Mouse (Mus musculus): ENCODE results near the gene Olfr1512. TPM values are rescaled to one million over a fixed set of nuclear protein-coding genes. Genes with fewer than 3 reads are reported as not detected.
A peak's percentile ranks its signal among the peaks of the same experiment; 100 is the strongest.
"Not testable (repeated sequence)": the region's sequence is repeated elsewhere in the genome, so short reads cannot be mapped to it uniquely, and the experiment has no call there.

The Olfr1512 gene
- 0.13 TPM in 1 of 2 replicates, not detected in the other for polyA plus RNA-seq (2015; fragmentation: Nextera tagmentation; extraction: Ambion mirVana)

GRCm38 (mm10) chr14:52379068-52379467 is at the start of gene Olfr1512:
TSS of gene Olfr1512 (minus strand) at chr14:52379168.
- Histone ChIP-seq H3K4me1 (replicated peaks) (no peaks in the 10 kb centered on the region), H3K27me3 (no peaks in the 10 kb centered on the region), H3K9ac (no peak within 1 kb of the TSS), H3K4me2 (no peak within 1 kb of the TSS), H3K9me3 (no peaks in the 10 kb centered on the region), H3K4me3 (no peak within 1 kb of the TSS), H3K36me3 (no peaks in the 10 kb centered on the region), H3K27ac (replicated peaks) (no peak within 1 kb of the TSS)
- WGBS = 72% methylated on average over 2 of the region's 2 CpGs
- ATAC-seq (ENCODE audit: low read depth) = no peak

DNA sequence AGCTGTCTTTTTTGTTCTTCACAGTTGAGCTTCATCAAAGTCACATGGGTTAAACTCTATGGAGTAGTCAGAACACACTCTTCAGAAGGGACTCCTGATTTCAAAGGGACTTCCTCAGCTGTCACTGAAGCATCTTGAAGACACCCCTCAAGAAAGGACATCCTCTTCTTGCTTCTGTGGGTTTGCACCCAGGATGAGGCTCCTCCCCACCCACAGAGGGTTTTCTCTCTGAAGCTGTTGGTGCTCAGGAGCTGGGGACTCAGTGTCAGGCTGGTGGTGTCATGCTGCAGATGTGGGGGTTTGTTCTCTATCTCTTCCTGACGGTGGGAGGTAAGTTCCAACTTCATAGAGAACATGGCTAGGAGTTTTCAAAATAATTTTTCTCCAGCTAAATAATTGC is 48.7 kb upstream of the Olfr1512 start:
- Histone ChIP-seq H3K36me3 (no peaks in the 10 kb centered on the region), H3K9me3 (no peaks in the 10 kb centered on the region), H3K9ac (no peak overlapping the region), H3K4me2 (no peak overlapping the region), H3K4me1 (replicated peaks) (no peaks in the 10 kb centered on the region), H3K27me3 (no peaks in the 10 kb centered on the region), H3K27ac (replicated peaks) (no peak overlapping the region), H3K4me3 (no peak overlapping the region)
- 96% methylated on average over 1 of the region's 1 CpGs for WGBS
- no peak for ATAC-seq (ENCODE audit: low read depth)

GRCm38 (mm10) chr14:52414273-52414672 is 35.3 kb upstream of the Olfr1512 start, which contains the start of gene Olfr1510:
TSS of gene Olfr1510 (minus strand) at chr14:52414373.
- no peaks in the 10 kb centered on the region for H3K9me3 ChIP-seq
- no peak for ATAC-seq (ENCODE audit: low read depth)
- H3K4me1 ChIP-seq (replicated peaks) = no peaks in the 10 kb centered on the region
- H3K4me3 ChIP-seq = no peak within 1 kb of the TSS
- no peak within 1 kb of the TSS for H3K27ac ChIP-seq (replicated peaks)
- H3K27me3 ChIP-seq = no peaks in the 10 kb centered on the region
- no peak within 1 kb of the TSS for H3K9ac ChIP-seq
- H3K4me2 ChIP-seq = no peak within 1 kb of the TSS
- no peaks in the 10 kb centered on the region for H3K36me3 ChIP-seq
- 87% methylated on average over 3 of the region's 3 CpGs for WGBS

DNA sequence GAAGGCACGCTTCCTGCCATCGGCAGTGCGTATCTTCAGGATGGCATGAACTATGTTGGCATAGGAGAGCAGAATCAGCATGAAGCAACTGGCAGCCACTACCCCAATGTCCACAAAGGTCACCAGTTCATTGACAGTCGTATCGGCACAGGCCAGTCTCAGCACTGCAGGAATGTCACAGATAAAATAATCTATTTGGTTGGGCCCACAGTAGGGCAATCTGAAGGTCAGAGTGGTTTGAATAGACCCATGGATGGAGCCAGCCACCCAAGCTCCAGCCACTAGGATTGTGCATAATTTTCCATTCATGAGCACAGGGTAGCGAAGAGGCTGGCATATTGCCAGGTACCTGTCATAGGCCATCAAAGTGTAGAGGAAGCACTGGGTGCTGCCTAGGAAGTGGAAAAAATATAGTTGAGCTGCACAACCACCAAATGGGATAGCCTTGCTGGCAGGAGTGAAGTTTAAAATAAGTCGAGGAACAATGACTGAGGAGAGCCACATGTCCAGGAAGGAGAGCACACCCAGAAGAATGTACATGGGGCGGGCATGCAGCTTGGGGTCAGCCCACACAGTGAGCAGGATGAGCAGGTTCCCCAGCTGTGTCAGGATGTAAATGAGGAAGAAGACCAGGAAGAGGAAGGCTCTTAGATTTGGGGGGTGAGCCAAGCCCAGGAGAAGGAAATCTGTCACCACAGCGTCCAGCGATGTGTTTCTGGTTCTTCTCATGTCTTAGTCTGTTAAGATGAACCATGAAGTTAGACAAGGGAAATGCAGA is 31.4 kb upstream of the Olfr1512 start:
- not testable (repeated sequence) for H3K36me3 ChIP-seq; H3K4me2 ChIP-seq; H3K4me3 ChIP-seq; ATAC-seq (ENCODE audit: low read depth); H3K4me1 ChIP-seq (replicated peaks); H3K9ac ChIP-seq; H3K9me3 ChIP-seq; H3K27me3 ChIP-seq; H3K27ac ChIP-seq (replicated peaks)
- WGBS = 89% methylated on average over 9 of the region's 10 CpGs

DNA sequence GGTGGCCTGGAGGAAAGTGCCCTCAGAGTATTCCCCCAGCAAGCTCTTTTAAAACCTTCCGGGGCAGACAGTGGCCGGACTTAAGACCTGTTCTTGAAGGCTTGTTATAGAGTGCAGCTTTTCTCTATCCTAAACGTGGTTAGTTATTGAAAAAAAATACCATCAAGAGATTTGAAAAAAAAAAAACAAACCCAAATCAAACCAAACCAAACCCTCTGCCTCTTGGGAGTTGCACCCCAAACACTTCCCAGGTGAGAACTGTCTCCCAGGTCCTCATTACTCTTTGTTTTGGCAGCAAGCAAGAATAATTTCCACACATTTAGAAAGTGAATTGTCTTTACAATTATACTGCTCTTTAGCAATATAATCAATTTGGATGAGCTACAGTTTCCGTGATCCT is 18.3 kb upstream of the Olfr1512 start, which contains the start of gene Olfr1511:
Gene Olfr1511, minus strand, starts transcription at position 101 of the 400 bp plus-strand sequence.
- H3K4me3 ChIP-seq = no peak within 1 kb of the TSS
- no peak within 1 kb of the TSS for H3K27ac ChIP-seq (replicated peaks)
- H3K4me1 ChIP-seq (replicated peaks) = no peaks in the 10 kb centered on the region
- WGBS = 84% methylated on average over 4 of the region's 4 CpGs
- no peak within 1 kb of the TSS for H3K4me2 ChIP-seq
- H3K36me3 ChIP-seq = no peaks in the 10 kb centered on the region
- no peak for ATAC-seq (ENCODE audit: low read depth)
- H3K9ac ChIP-seq = no peak within 1 kb of the TSS
- no peaks in the 10 kb centered on the region for H3K9me3 ChIP-seq
- no peaks in the 10 kb centered on the region for H3K27me3 ChIP-seq

DNA sequence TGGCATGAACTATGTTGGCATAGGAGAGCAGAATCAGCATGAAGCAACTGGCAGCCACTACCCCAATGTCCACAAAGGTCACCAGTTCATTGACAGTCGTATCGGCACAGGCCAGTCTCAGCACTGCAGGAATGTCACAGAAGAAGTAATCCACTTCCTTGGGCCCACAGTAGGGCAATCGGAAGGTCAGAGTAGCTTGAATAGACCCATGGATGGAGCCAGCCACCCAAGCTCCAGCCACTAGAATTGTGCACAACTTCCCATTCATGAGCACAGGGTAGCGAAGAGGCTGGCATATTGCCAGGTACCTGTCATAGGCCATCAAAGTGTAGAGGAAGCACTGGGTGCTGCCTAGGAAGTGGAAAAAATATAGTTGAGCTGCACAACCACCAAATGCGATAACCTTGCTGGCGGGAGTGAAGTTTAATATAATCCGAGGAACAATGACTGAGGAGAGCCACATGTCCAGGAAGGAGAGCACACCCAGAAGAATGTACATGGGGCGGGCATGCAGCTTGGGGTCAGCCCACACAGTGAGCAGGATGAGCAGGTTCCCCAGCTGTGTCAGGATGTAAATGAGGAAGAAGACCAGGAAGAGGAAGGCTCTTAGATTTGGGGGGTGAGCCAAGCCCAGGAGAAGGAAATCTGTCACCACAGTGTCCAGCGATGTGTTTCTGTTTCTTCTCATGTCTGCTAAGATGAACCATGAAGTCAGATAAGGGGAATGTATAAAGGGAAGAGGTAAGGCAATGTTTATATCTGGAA is 11.3 kb upstream of the Olfr1512 start:
- not testable (repeated sequence) for H3K27me3 ChIP-seq; H3K27ac ChIP-seq (replicated peaks); H3K4me1 ChIP-seq (replicated peaks); H3K36me3 ChIP-seq; H3K9me3 ChIP-seq; H3K4me2 ChIP-seq; H3K4me3 ChIP-seq; ATAC-seq (ENCODE audit: low read depth); H3K9ac ChIP-seq
- WGBS = 94% methylated on average over 9 of the region's 9 CpGs

DNA sequence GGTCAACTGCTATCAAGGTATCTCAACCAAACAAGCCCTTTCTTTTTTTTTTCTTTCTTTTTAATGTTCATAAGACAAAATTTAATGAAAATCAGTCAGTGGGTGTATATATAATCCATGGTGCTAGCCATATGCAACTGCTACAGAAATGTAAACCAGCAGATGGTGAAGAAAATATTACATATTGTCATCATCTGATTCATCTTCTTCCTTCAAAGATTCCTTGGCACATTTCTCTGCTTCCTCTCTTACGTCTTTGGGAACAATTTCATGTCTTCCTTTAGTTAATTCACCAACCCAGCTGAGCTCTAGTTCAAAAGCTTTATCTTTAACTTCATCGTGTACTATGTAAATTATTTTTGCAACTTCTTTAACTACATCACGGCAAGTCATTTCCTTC is 10.2 kb downstream of the Olfr1512 start:
- WGBS = 90% methylated on average over 3 of the region's 3 CpGs
- no peak for ATAC-seq (ENCODE audit: low read depth)
- H3K9ac ChIP-seq = no peak overlapping the region
- no peaks in the 10 kb centered on the region for H3K36me3 ChIP-seq
- H3K4me2 ChIP-seq = no peak overlapping the region
- H3K27me3 ChIP-seq = no peaks in the 10 kb centered on the region
- no peaks in the 10 kb centered on the region for H3K9me3 ChIP-seq
- H3K4me1 ChIP-seq (replicated peaks) = no peaks in the 10 kb centered on the region
- no peak overlapping the region for H3K4me3 ChIP-seq
- H3K27ac ChIP-seq (replicated peaks) = no peak overlapping the region

DNA sequence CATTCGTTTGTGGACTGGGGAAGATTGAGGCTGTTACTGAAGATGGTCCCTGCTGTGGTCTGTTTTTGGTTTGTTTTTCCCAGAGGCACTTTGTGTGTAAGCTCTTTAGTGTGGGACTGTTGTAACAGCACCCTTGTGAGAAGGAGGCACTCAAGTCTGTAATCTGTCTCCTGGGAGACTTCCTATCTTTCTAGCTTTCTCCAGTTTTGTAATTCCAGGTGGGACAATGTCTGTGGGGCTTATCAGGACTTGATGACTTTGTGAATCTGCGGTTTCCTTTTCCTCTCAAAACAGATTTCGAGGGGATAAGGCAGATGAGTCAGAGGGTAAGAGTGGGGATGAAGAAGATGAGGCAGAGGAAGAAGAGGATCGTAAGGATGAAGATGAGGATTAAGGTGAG is 22.7 kb downstream of the Olfr1512 start, which contains the start of gene Olfr1513:
Gene Olfr1513, minus strand, starts transcription at position 101 of the 400 bp plus-strand sequence.
- no peak for ATAC-seq (ENCODE audit: low read depth)
- Histone ChIP-seq H3K9me3 (no peaks in the 10 kb centered on the region), H3K4me2 (no peak within 1 kb of the TSS), H3K9ac (no peak within 1 kb of the TSS), H3K27ac (replicated peaks) (no peak within 1 kb of the TSS), H3K4me3 (no peak within 1 kb of the TSS), H3K36me3 (no peaks in the 10 kb centered on the region), H3K27me3 (no peaks in the 10 kb centered on the region), H3K4me1 (replicated peaks) (no peaks in the 10 kb centered on the region)
- 79% methylated on average over 4 of the region's 4 CpGs for WGBS

DNA sequence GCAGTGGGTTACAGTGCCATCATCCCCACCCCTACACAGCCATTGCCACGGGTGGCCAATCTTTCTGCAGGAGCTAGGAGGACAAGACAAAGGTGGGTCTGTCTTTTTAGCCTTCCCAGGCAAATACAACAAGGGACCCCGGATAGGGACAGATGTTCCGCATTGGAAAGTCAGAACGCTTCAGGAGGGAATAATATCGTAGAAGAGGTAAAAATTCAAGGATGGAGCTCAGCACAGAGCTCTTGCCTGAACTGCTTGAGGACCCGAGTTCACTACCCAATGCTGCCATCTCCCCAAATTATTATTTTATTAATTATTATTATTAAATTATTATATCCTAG is 39.5 kb downstream of the Olfr1512 start:
- no peak for ATAC-seq (ENCODE audit: low read depth)
- Histone ChIP-seq H3K4me3 (peak overlapping the region; percentile 32), H3K27ac (replicated peaks) (peak overlapping the region; percentile 61)

GRCm38 (mm10) chr14:52338751-52339511 is 40.0 kb downstream of the Olfr1512 start:
- Histone ChIP-seq H3K9me3 (no peaks in the 10 kb centered on the region), H3K4me2 (peak overlapping the region; percentile 51), H3K36me3 (no peaks in the 10 kb centered on the region), H3K27ac (replicated peaks) (peak overlapping the region; percentile 61), H3K27me3 (no peaks in the 10 kb centered on the region), H3K4me3 (peak overlapping the region; percentile 32), H3K9ac (peak overlapping the region; percentile 58), H3K4me1 (replicated peaks) (no peaks in the 10 kb centered on the region; the same call in 1 of the 2 replicates)
- peak; percentile 83 for ATAC-seq (ENCODE audit: low read depth)
- WGBS = 27% methylated on average over 21 of the region's 21 CpGs

More for the DNA sequence above, 39.5 kb downstream of the Olfr1512 start:
- 75% methylated on average over 6 of the region's 6 CpGs for WGBS
- H3K4me1 ChIP-seq (replicated peaks) = no peaks in the 10 kb centered on the region; the same call in 1 of the 2 replicates
- peak overlapping the region; percentile 51 for H3K4me2 ChIP-seq
- 0 out of 2 replicates have a peak, but pooled peaks cover 2% of the 10 kb centered on the region for H3K9me3 ChIP-seq
- H3K36me3 ChIP-seq = no peaks in the 10 kb centered on the region
- H3K27me3 ChIP-seq = no peaks in the 10 kb centered on the region
- H3K9ac ChIP-seq = peak overlapping the region; percentile 58

- Histone ChIP-seq H3K4me3 (no peak overlapping the region), H3K9ac (no peak overlapping the region), H3K27ac (replicated peaks) (peak overlapping the region; percentile 70; the same call in 1 of the 2 replicates), H3K27me3 (no peaks in the 10 kb centered on the region), H3K4me2 (no peak overlapping the region), H3K36me3 (no peaks in the 10 kb centered on the region), H3K4me1 (replicated peaks) (peaks cover 17% of the 10 kb centered on the region), H3K9me3 (no peaks in the 10 kb centered on the region)
- no peak for ATAC-seq (ENCODE audit: low read depth)
- WGBS = 25% methylated on average over 1 of the region's 3 CpGs
These were observed 46.8 kb downstream of the Olfr1512 start for GRCm38 (mm10) chr14:52332171-52332570.
